Mouse (Mus musculus) liver, embryonic 14.5 days (tissue): ENCODE data around the gene Paxbp1.

Experiments
- CTCF ChIP-seq: IDR thresholded peaks from 2 replicates; pipeline ENCODE4 v1.5.1; 2016; ENCODE audit warnings: antibody characterized with exemption, low read depth, control low read depth
- EP300 ChIP-seq: IDR thresholded peaks from 2 replicates; pipeline ENCODE4 v1.6.1; 2016; ENCODE audit warnings: antibody characterized with exemption, low read depth

DNA sequence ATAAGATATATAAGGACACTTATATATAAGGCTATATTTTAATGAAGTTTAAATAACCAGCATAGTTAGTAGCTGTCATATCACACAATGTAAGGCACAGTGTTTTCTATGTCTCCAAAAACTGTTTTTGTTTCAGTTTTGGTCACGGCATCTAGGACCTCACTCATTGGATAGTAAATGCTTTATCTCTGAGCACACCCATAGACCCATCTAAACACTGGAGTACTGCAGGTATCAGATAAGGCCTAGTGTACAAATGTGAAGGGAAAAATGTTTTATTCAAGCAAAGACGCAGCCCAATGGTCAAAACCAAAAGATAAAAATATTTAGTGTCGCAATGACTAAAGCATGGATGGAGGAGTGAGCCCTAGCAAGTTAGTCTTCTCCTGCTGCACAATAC lies 55.7 kb downstream of the Paxbp1 start:
- TF ChIP-seq CTCF (no peak), EP300 (peak; percentile 96)
